Mouse (Mus musculus): ENCODE measurements at regions not wholly inside any gene's neighbourhood (a gene's known extent, or its start where the extent isn't known, plus 50 kb on each side); places are given as distances from the start of the nearest gene placed in this dataset.

DNA sequence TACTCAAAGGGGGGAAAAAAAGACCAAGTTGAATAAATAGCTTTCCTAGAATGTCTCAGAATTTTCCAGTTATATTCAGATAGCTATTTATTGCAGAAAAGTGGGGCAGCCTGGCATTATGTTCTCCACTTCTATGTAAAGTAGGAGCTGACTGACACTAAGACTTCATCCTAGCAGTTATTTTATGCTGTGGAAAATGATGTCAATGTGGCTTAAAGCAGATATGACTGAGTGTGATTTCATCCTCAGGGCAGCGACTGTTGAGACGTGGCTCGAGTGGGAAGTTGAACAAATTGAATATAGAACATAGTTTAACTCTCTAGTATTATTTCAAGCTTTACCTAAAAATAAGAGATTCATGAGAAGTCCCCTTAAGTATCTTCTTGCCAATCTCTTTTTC, 963.4 kb downstream of the Slc4a3 start:
- no peak for TF ChIP-seq CTCF (conservative IDR thresholded peaks at IDR 0.05; ENCODE audit: low read length)
- no peak for TF ChIP-seq POU5F1 (IDR thresholded peaks at IDR 0.05; ENCODE audit: borderline replicate concordance, low read length)
